Mouse (Mus musculus): Measurements from ENCODE around the gene Abhd11.

GRCm38 (mm10) chr5:134976577-134977250, 32.2 kb upstream of the Abhd11 start:
- TF ChIP-seq POLR2A (IDR thresholded peaks at IDR 0.05; ENCODE audit: borderline replicate concordance, low read depth, low read length) (no peak), CTCF (IDR thresholded peaks at IDR 0.05; ENCODE audit: low read depth, low read length) (no peak)
